Mouse (Mus musculus): ENCODE results near the gene Tmem182.

- TF ChIP-seq CTCF (IDR thresholded peaks at IDR 0.05; ENCODE audit: low read depth, low read length) (no peak), POLR2A (IDR thresholded peaks at IDR 0.05; ENCODE audit: extremely low read depth, insufficient read depth, low read length) (no peak)
Observed at GRCm38 (mm10) chr1:40784306-40784705, 21.1 kb upstream of the Tmem182 start.

Data from liver, adult 2 months (tissue).